Mouse (Mus musculus) cortical plate, adult 2 months (tissue): ENCODE data around the gene Pemt.

Source experiments
- CTCF ChIP-seq: fragments of 200-500 bp; IDR thresholded peaks from 2 replicates; pipeline ENCODE4 v1.5.1; 2011; ENCODE audit warnings: mild to moderate bottlenecking, control low read depth, low read length; ENCODE audit not compliant: insufficient read depth; ENCODE audit errors: extremely low read depth
- POLR2A ChIP-seq: fragments of 200-500 bp; IDR thresholded peaks from 2 replicates; pipeline ENCODE4 v1.6.1; 2011; ENCODE audit warnings: mild to moderate bottlenecking, low read length, control low read depth; ENCODE audit not compliant: insufficient read depth; ENCODE audit errors: extremely low read depth

DNA sequence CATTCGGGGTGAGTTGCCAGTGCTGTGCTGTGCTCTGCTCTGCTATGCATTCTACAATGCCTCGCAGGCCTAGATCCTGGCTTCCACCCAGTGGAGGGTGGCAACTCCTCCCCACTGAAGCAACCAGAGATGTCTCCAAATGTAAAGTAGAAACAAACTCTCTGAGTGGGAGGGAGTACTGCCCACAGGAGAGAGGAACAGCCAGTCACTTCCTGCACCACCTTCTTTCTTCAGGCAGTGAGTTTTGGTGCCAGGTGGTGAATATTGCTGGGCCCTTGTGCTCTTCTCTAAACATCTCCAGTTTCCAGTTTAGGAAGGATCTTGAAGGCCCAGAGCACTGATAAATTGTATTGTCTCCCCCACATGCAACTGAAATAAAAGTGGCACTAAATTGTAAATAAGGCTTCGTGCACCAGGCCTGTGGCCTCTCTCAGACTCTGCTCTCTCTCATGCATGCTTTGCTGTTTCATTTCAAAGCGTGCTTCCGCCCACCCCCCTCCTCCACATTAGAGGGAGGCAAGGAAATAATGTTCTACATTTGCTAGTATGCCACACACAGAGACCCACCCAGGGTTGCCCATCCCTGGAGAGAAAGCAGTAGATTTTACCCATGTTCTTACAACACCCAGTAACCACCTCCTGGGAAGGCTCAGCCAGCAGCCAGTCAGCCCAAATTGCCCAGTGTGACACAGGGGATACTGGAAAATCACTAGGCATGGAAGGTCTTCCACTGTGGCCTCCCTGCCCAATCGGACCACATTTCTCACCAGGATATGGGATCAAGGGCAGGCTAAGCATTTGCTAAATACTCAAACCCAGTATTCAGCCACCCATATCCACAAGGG lies 13.5 kb downstream of the Pemt start:
- no peak for TF ChIP-seq POLR2A
- no peak for TF ChIP-seq CTCF
